ENCODE assay signal across 9 mouse cellular contexts in the genomic region with DNA sequence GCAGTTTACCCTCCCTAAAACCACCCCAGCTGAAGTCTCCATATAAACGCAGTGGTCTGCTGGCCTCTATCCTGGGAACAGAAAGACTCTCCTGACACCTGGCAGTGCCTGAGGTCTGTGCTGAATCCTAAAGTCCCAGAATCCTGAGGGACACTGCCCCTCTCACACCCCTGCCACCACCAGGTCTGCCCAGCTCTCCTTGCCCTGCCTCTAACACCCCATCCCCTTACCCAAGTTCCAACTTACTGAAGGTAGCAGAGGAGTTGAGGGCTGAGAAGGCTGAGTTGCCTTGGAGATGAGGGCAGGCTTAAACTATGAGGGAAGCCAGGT. TPM values are rescaled to one million over a fixed set of nuclear protein-coding genes. Genes with fewer than 3 reads are reported as not detected.
DNase-seq lines count a peak whose midpoint lies in the region; ATAC-seq and TF ChIP-seq lines count a peak whose summit lies in the region.
"Had no signal": no experiment of that assay in that cellular context is flagged by ENCODE, and none has a peak within 500 bp of the region (broad histone marks: within the 10 kb centered on the region; RNA-seq: fewer than 3 reads in every experiment).

No protein-coding gene starts in this region.

- DNase-seq in heart, adult 9 months (ENCODE audit: low spot score in 2 of 2): no peak
- peak; percentile 6 for DNase-seq in thymus, postnatal 4 days
- no peak for DNase-seq in thymus, adult 2 months
- DNase-seq in limb, embryonic 14.5 days (ENCODE audit: low spot score): no peak
- no peak for DNase-seq in urinary bladder, adult 18-20 months (ENCODE audit: low spot score in 2 of 2)
- DNase-seq in embryo, embryonic 10 days (ENCODE audit: low spot score): no peak
- DNase-seq in cerebellum, postnatal 36 days: no peak
- DNase-seq: lung, postnatal 36 days had no signal

- 35% methylated on average over 1 of the region's 1 CpGs for WGBS in heart, embryonic 11.5 days (ENCODE audit: insufficient replicate concordance)
- WGBS in thymus, adult 2 months: 36% methylated on average over 1 of the region's 1 CpGs
- 57% methylated on average over 1 of the region's 1 CpGs for WGBS in limb, embryonic 14.5 days

- H3K4me3 ChIP-seq in heart, embryonic 11.5 days (ENCODE audit: low read depth, low read length): peak overlapping the region; percentile 29
- no peak overlapping the region for H3K4me3 ChIP-seq in thymus, adult 2 months (ENCODE audit: control insufficient read depth, insufficient read depth, low read length)
- H3K4me3 ChIP-seq in limb, embryonic 14.5 days (replicated peaks; ENCODE audit: low read length): peak overlapping the region; percentile 28

- no peaks in the 10 kb centered on the region; the same call in 1 of the 2 replicates for H3K9me3 ChIP-seq in heart, embryonic 11.5 days (replicated peaks; ENCODE audit: control insufficient read depth, low read length)
- 0 out of 2 replicates have a peak, but pooled peaks cover 4% of the 10 kb centered on the region for H3K9me3 ChIP-seq in limb, embryonic 14.5 days (ENCODE audit: control insufficient read depth, low read length)

- peaks cover 32% of the 10 kb centered on the region for H3K4me1 ChIP-seq in heart, embryonic 11.5 days (ENCODE audit: control insufficient read depth, insufficient read depth, low read length)
- peaks cover 18% of the 10 kb centered on the region for H3K4me1 ChIP-seq in thymus, adult 2 months (replicated peaks; ENCODE audit: control insufficient read depth, insufficient read depth, low read length)
- peaks cover 35% of the 10 kb centered on the region for H3K4me1 ChIP-seq in limb, embryonic 14.5 days (ENCODE audit: control insufficient read depth, insufficient read depth, low read length)

- peak overlapping the region; percentile 55 for H3K4me2 ChIP-seq in heart, embryonic 11.5 days
- H3K4me2 ChIP-seq in limb, embryonic 14.5 days (replicated peaks; ENCODE audit: low read depth, low read length, severe bottlenecking): peak overlapping the region; percentile 43

- TF ChIP-seq POLR2A in thymus, adult 2 months (IDR thresholded peaks at IDR 0.05; ENCODE audit: control insufficient read depth, extremely low read depth, insufficient read depth, low read length, poor library complexity): no peak
- no peak for TF ChIP-seq POLR2A in limb, embryonic 14.5 days (IDR thresholded peaks at IDR 0.05; ENCODE audit: borderline replicate concordance, extremely low read depth, insufficient read depth, insufficient read length)

- H3K36me3 ChIP-seq in heart, embryonic 11.5 days (ENCODE audit: control insufficient read depth, insufficient read depth, low read length): peaks cover 18% of the 10 kb centered on the region
- no peaks in the 10 kb centered on the region for H3K36me3 ChIP-seq in thymus, adult 2 months (ENCODE audit: control insufficient read depth, insufficient read depth, low read length)
- peaks cover 22% of the 10 kb centered on the region for H3K36me3 ChIP-seq in limb, embryonic 14.5 days (ENCODE audit: control insufficient read depth, insufficient read depth, low read length)

- ATAC-seq in heart, embryonic 11.5 days (replicated peaks; ENCODE audit: insufficient number of reproducible peaks, low FRiP score, low TSS enrichment): no peak; the same call in 1 of the 2 replicates
- no peak for ATAC-seq in limb, embryonic 14.5 days (ENCODE audit: low FRiP score, low read depth)

- no peak for TF ChIP-seq CTCF in thymus, adult 2 months (IDR thresholded peaks at IDR 0.05; ENCODE audit: borderline replicate concordance, control insufficient read depth, extremely low read depth, insufficient read depth, low read length, poor library complexity)

- peaks cover 16% of the 10 kb centered on the region; the same call in 1 of the 2 replicates for H3K27me3 ChIP-seq in heart, embryonic 11.5 days (ENCODE audit: control insufficient read depth, insufficient read depth, low read length)
- H3K27me3 ChIP-seq in thymus, adult 2 months (ENCODE audit: control insufficient read depth, insufficient read depth, low read length): peaks cover 22% of the 10 kb centered on the region; the same call in 1 of the 2 replicates
- H3K27me3 ChIP-seq in limb, embryonic 14.5 days (ENCODE audit: control insufficient read depth, insufficient read depth, low read length): no peaks in the 10 kb centered on the region; the same call in 1 of the 2 replicates

- H3K27ac ChIP-seq in heart, embryonic 11.5 days (ENCODE audit: low read depth, low read length): peak overlapping the region; percentile 74
- no peak overlapping the region for H3K27ac ChIP-seq in thymus, adult 2 months (ENCODE audit: control insufficient read depth, insufficient read depth, low read length)
- no peak overlapping the region for H3K27ac ChIP-seq in limb, embryonic 14.5 days (replicated peaks; ENCODE audit: low read depth, low read length)

- peak overlapping the region; percentile 56 for H3K9ac ChIP-seq in heart, embryonic 11.5 days (ENCODE audit: low read depth, low read length)
- peak overlapping the region; percentile 34 for H3K9ac ChIP-seq in limb, embryonic 14.5 days (ENCODE audit: low read depth, low read length, severe bottlenecking)

RNA-seq across cellular contexts. Expression of a gene that starts 7.0 kb away (rescaled TPM):
- 60.6 and 89.2 TPM in 2 replicates for polyA plus RNA-seq in heart, embryonic 11.5 days (2014; fragmentation: Nextera tagmentation; extraction: Ambion mirVana)
- polyA plus RNA-seq in thymus, adult 2 months (2012; rRNA removed): 33.6 and 43.6 TPM in 2 replicates
- 49.4 and 60.1 TPM in 2 replicates for polyA plus RNA-seq in limb, embryonic 14.5 days (2012; rRNA removed)
- 56.7 and 58.2 TPM in 2 replicates for polyA plus RNA-seq in limb, embryonic 14.5 days (2014; fragmentation: Nextera tagmentation; extraction: Ambion mirVana)

RNA-seq across cellular contexts. Expression of a gene that starts 23.9 kb away (rescaled TPM):
- 30.1 and 31.1 TPM in 2 replicates for polyA plus RNA-seq in heart, embryonic 11.5 days (2014; fragmentation: Nextera tagmentation; extraction: Ambion mirVana)
- polyA plus RNA-seq in thymus, adult 2 months (2012; rRNA removed): 317 and 352 TPM in 2 replicates
- 43.0 and 52.0 TPM in 2 replicates for polyA plus RNA-seq in limb, embryonic 14.5 days (2012; rRNA removed)
- 40.7 and 44.9 TPM in 2 replicates for polyA plus RNA-seq in limb, embryonic 14.5 days (2014; fragmentation: Nextera tagmentation; extraction: Ambion mirVana)

RNA-seq across cellular contexts. Expression of a gene that starts 30.0 kb away (rescaled TPM):
- 9.1 and 12.7 TPM in 2 replicates for polyA plus RNA-seq in heart, embryonic 11.5 days (2014; fragmentation: Nextera tagmentation; extraction: Ambion mirVana)
- polyA plus RNA-seq in thymus, adult 2 months (2012; rRNA removed): 153 and 171 TPM in 2 replicates
- 35.4 and 47.8 TPM in 2 replicates for polyA plus RNA-seq in limb, embryonic 14.5 days (2012; rRNA removed)
- 14.8 and 18.7 TPM in 2 replicates for polyA plus RNA-seq in limb, embryonic 14.5 days (2014; fragmentation: Nextera tagmentation; extraction: Ambion mirVana)

RNA-seq across cellular contexts. Expression of a gene that starts 53.9 kb away (rescaled TPM):
- polyA plus RNA-seq in heart, embryonic 11.5 days (2014; fragmentation: Nextera tagmentation; extraction: Ambion mirVana): 0.29 and 0.62 TPM in 2 replicates
- 0.05 and 0.11 TPM in 2 replicates for polyA plus RNA-seq in thymus, adult 2 months (2012; rRNA removed)
- 0.13 and 0.30 TPM in 2 replicates for polyA plus RNA-seq in limb, embryonic 14.5 days (2012; rRNA removed)
- 0.22 TPM in 1 of 2 replicates, not detected in the other for polyA plus RNA-seq in limb, embryonic 14.5 days (2014; fragmentation: Nextera tagmentation; extraction: Ambion mirVana)
